Mouse (Mus musculus): Measurements from ENCODE around the gene Pigu.

Pigu gene

GRCm38 (mm10) chr2:155284647-155285046 lies 72.6 kb downstream of the Pigu start:
- DNase-seq = no peak

- DNase-seq = no peak
Observed at GRCm38 (mm10) chr2:155283793-155284192, 73.4 kb downstream of the Pigu start.

DNA sequence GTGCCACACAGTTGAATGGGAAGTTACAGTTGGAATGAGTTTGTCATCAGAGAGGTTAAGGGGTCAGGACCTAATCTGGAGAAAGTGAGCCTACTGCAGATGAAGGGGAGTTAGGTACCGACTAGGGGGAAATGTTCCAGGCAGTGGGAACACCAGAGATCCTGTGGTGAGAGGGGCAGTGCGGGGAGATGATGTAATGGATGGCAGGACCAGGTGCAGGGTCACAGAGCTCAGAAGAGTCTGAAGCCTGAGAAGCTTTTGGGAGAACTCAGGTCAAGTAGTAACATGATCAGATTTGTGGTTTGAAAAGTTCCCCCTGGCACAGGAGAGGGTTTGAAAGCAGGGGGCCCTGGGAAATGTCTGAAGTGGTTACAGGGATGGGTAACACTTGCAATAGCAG lies 77.1 kb downstream of the Pigu start:
- no peak for DNase-seq

GRCm38 (mm10) chr2:155279163-155279562 lies 78.1 kb downstream of the Pigu start:
- DNase-seq = no peak

DNA sequence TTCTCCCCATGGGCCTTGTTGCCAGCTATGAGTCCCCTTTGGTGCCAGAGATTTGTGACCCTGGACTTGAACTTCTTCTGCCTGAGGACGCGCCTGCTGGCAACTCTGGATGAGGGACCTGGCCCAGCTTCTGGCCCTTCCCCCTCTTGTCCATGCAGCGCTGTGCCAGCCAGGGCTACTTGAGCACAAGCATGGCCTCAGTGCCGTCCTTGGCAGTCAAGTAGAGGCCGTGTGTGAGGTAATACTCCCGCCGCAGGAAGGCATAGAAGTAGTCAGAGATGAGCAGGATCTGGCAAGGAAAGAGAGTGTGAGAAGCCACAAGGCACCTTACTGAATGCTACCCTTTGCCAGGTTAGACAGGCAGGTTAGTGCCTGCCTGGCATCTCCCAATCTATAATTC lies 78.9 kb downstream of the Pigu start:
- DNase-seq = peak; percentile 14

- DNase-seq = peak; percentile 10
Observed at GRCm38 (mm10) chr2:155277721-155278120, 79.5 kb downstream of the Pigu start.

DNA sequence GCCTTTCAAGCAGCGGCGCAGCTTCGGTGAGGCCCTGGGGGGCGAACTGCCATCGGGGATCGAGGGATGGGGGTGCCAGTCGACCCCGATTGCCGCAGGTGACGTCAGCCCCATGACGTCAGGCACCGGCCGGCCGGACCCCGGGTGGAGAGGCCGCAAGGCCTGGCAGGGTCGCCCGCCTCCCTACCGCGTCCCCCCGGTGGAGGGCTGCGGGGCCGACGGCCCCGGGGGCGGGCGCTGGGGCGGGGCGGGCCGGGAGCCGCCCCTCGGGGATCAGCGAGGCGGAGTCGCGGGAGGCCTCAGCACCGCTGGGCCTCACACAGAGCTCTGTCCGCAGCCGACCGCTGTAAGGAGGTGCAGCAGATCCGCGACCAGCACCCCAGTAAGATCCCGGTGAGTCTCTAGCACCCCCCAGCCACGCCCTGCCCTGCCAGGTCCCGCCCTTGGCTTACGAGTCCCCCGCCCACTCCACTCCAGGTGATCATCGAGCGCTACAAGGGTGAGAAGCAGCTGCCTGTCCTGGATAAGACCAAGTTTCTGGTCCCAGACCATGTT lies 80.5 kb downstream of the Pigu start:
- DNase-seq = peak; percentile 72

GRCm38 (mm10) chr2:155276195-155276594 lies 81.0 kb downstream of the Pigu start, which contains the start of gene Map1lc3a:
Gene Map1lc3a, plus strand, starts transcription at chr2:155276297.
- DNase-seq = peak; percentile 95

DNA sequence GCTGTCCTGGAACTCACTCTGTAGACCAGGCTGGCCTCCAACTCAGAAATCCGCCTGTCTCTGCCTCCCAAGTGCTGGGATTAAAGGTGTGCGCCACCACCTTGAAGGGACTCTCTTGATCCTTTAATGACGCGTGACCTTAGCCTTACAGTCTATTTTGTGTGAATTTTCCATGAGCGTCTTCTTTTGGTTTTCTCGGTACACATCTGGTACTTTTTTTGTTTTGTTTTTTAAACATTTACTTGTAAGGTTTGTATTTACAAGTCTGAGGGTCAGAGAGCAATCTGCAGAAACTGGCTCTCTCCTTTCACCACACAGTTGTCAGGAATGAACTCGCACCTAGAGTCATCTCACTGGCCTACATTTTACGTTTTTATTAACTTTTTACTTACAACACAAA lies 83.6 kb downstream of the Pigu start:
- no peak for DNase-seq

GRCm38 (mm10) chr2:155272396-155273170 lies 84.6 kb downstream of the Pigu start:
- no peak for DNase-seq

DNA sequence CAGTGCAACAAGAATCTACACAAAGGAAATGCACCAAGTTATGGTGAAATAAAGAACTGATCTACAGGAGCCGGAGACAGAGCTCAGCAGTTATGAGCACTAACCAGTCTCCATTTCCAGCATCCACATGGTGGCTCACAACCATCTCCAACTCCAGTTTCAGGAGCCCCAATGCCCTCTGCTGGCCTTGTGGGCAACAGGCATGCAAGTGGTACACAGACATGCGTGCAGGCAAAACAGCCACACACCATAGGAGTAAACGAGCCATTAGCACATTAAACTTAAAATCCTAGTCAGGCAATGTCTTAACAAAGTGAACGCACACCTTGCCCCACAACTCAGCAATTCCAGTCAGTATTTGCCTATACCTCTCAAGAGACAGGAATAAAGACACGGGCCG lies 85.3 kb downstream of the Pigu start:
- DNase-seq = no peak

DNA sequence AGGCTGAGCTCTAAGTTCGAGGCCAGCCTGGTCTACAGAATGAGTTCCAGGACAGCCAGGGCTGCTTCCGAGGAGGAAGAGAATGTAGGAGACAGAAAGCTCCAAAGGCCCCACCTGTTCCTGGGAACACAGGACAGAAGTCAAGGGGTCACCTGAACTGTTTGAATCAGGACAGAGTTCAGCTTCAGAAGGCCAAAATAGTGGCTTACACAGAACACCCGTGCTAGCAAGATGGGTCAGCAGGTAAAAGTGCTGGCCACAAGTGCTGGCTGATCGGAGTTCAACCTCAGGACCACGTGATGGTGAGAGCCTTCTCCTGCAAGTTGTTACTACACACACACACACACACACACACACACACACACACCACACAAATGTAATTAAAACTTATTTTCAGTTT lies 90.3 kb downstream of the Pigu start:
- DNase-seq = peak; percentile 62

GRCm38 (mm10) chr2:155265526-155265925 lies 91.7 kb downstream of the Pigu start:
- no peak for DNase-seq

GRCm38 (mm10) chr2:155249588-155249987 lies 107.6 kb downstream of the Pigu start:
- DNase-seq = no peak

DNA sequence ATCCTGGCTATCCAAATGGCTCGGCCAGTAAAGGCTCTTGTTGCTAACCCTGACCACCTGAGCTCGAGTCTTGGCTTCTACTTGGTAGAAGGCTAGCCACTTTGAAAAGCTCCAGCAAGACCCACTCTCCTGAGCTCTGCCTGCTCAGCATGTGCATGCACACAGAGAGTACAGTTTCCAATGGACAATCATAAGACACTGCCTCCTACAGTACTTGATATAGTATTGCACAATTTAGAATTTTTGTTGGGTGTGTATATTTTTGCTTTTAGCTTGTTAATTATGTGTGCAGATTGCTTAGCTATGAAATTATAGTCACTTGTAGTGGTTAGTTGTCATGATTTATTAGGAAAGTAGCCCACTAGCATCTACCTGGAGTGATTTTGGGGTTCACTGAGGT lies 108.5 kb downstream of the Pigu start:
- DNase-seq = no peak

GRCm38 (mm10) chr2:155248206-155248605 lies 109.0 kb downstream of the Pigu start:
- no peak for DNase-seq

GRCm38 (mm10) chr2:155246231-155246630 lies 111.0 kb downstream of the Pigu start:
- no peak for DNase-seq

GRCm38 (mm10) chr2:155242296-155242855 lies 114.9 kb downstream of the Pigu start:
- no peak for DNase-seq

DNA sequence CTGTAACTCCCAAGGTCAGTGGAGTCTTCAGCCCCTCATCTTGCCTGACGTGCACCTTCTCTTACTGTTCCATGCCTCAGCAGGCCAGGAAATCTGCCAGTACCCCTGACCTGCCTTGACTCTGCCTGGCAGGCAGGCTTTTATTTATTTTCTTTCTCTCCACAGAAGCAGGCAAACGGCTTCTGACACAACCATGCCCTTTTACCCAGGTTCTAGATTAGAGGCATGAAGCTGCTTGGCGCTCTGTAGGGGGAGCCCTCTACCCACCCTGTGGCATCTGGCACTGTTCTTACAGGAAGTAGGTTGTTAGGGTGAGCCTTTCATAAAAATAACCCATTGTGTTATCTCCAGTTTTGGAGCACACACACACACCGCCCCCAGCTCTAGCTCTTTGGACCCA lies 116.3 kb downstream of the Pigu start:
- peak; percentile 33 for DNase-seq

GRCm38 (mm10) chr2:155237276-155237675 lies 120.0 kb downstream of the Pigu start:
- no peak for DNase-seq

DNA sequence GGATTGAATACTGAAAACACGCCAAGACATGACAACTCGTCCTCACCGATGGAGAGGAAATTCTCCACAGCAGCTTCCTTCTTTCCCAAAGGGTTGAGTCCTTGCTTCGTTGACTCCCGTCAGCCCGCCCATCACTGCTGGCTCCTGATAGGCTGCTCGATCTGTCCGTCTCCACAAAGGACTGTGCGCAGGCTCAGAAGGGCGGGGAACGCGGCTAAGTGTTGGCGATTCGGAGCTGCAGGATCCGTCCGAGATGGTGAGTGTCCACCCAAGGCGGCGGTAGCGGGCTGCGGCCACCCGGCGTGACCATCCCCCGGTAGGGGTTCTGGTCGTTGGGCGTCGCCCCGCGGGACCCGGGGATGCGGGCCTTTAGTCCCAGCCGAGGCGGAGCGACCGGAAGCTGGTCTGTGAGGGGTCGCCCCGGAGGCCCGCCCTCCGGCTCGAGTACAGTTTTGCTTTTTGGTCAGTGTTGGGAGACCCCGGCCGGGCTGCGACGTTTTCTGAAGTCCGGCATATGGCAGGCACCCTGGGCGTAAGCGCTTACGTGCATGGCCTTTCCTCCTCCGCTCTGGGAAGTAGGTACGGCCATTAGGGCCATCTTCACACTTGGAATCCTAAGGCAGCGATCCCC lies 120.8 kb downstream of the Pigu start, which contains the start of gene Dynlrb1:
Gene Dynlrb1, plus strand, starts transcription at position 172 of the 631 bp plus-strand sequence.
- DNase-seq = peak; percentile 98

DNA sequence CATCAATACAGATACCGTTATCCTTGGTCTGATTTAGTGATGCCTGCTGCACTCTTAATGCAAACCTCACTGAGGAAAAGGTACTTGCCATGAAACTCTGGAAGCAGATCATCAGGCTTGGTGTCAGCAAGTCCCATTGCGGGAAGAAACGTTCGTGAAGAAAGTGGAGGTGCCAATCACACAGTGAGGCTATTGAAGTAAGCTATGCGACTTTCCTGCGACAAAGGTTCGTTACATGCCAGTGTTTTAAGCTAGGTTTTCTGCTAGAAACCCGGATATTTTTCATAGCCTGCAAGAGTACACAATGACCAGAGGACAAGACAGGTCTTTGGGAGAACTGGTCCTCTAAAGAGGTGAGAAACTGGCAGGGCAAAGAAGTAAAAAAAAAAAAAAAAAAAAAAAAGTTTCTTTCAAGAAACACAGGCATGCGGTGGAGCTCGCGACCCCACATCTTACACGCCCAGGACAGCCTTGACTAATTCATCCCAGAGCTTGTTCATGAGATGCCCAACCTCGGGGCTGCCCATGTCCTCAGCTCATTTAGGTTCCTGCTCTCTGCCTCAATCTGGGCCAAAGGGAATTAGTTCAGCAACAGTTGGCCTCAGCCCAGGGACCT lies 121.4 kb downstream of the Pigu start:
- DNase-seq = no peak
